Mouse (Mus musculus): ENCODE results near the gene Ptbp1. TPM values are rescaled to one million over a fixed set of nuclear protein-coding genes. Genes with fewer than 3 reads are reported as not detected.

Ptbp1 gene
- polyA plus RNA-seq, 1 experiment from 2014 or later, result 217 TPM

Small RNAs within 50 kb of the gene (microRNA-seq; reads per million reads assigned to microRNA genes)
- not detected for gene Mir6910 (ENCODE audit: borderline number of aligned reads)

Other genes with a start within 250 kb of the Ptbp1 start
- gene C2cd4c, start 240.4 kb upstream of the Ptbp1 start, polyA plus RNA-seq (2015; fragmentation: Nextera tagmentation; extraction: Ambion mirVana), result not detected in 2 replicates
- gene Shc2, start 216.5 kb upstream of the Ptbp1 start, polyA plus RNA-seq (2015; fragmentation: Nextera tagmentation; extraction: Ambion mirVana), result 0.24 and 0.26 TPM in 2 replicates
- 0.10 TPM in 1 of 2 replicates, not detected in the other for gene Odf3l2, start 208.7 kb upstream of the Ptbp1 start, polyA plus RNA-seq (2015; fragmentation: Nextera tagmentation; extraction: Ambion mirVana)
- gene Madcam1, start 189.9 kb upstream of the Ptbp1 start, polyA plus RNA-seq (2015; fragmentation: Nextera tagmentation; extraction: Ambion mirVana), result 2.4 and 3.4 TPM in 2 replicates
- gene Tpgs1, start 185.1 kb upstream of the Ptbp1 start, polyA plus RNA-seq (2015; fragmentation: Nextera tagmentation; extraction: Ambion mirVana), result 56.0 and 58.2 TPM in 2 replicates
- 138 and 141 TPM in 2 replicates for gene Cdc34, start 172.2 kb upstream of the Ptbp1 start, polyA plus RNA-seq (2015; fragmentation: Nextera tagmentation; extraction: Ambion mirVana)
- 0.35 and 0.48 TPM in 2 replicates for gene Gzmm, start 165.4 kb upstream of the Ptbp1 start, polyA plus RNA-seq (2015; fragmentation: Nextera tagmentation; extraction: Ambion mirVana)
- 376 and 398 TPM in 2 replicates for gene Bsg, start 149.9 kb upstream of the Ptbp1 start, polyA plus RNA-seq (2015; fragmentation: Nextera tagmentation; extraction: Ambion mirVana)
- gene Hcn2, start 137.8 kb upstream of the Ptbp1 start, polyA plus RNA-seq (2015; fragmentation: Nextera tagmentation; extraction: Ambion mirVana), result 0.05 TPM in 1 of 2 replicates, not detected in the other
- gene Polrmt, start 107.8 kb upstream of the Ptbp1 start, polyA plus RNA-seq (2015; fragmentation: Nextera tagmentation; extraction: Ambion mirVana), result 35.2 and 39.5 TPM in 2 replicates
- 0.23 TPM in 1 of 2 replicates, not detected in the other for gene Fgf22, start 99.4 kb upstream of the Ptbp1 start, polyA plus RNA-seq (2015; fragmentation: Nextera tagmentation; extraction: Ambion mirVana)
- 74.1 and 80.0 TPM in 2 replicates for gene Rnf126, start 87.5 kb upstream of the Ptbp1 start, polyA plus RNA-seq (2015; fragmentation: Nextera tagmentation; extraction: Ambion mirVana)
- gene Fstl3, start 77.2 kb upstream of the Ptbp1 start, polyA plus RNA-seq (2015; fragmentation: Nextera tagmentation; extraction: Ambion mirVana), result 5.4 and 6.0 TPM in 2 replicates
- gene Prss57, start 63.5 kb upstream of the Ptbp1 start, polyA plus RNA-seq (2015; fragmentation: Nextera tagmentation; extraction: Ambion mirVana), result 31.6 and 32.5 TPM in 2 replicates
- 50.5 and 51.3 TPM in 2 replicates for gene Palm, start 60.9 kb upstream of the Ptbp1 start, polyA plus RNA-seq (2015; fragmentation: Nextera tagmentation; extraction: Ambion mirVana)
- 7.5 and 10.5 TPM in 2 replicates for gene Misp, start 33.4 kb upstream of the Ptbp1 start, polyA plus RNA-seq (2015; fragmentation: Nextera tagmentation; extraction: Ambion mirVana)
- gene Prtn3, start 20.0 kb downstream of the Ptbp1 start, polyA plus RNA-seq (2015; fragmentation: Nextera tagmentation; extraction: Ambion mirVana), result 1.7 TPM in 2 replicates
- 3.3 and 3.4 TPM in 2 replicates for gene Plppr3, start 20.2 kb downstream of the Ptbp1 start, polyA plus RNA-seq (2015; fragmentation: Nextera tagmentation; extraction: Ambion mirVana)
- gene Elane, start 31.8 kb downstream of the Ptbp1 start, polyA plus RNA-seq (2015; fragmentation: Nextera tagmentation; extraction: Ambion mirVana), result 0.30 and 0.74 TPM in 2 replicates
- 4.2 TPM in 1 of 2 replicates, not detected in the other for gene Cfd, start 36.4 kb downstream of the Ptbp1 start, polyA plus RNA-seq (2015; fragmentation: Nextera tagmentation; extraction: Ambion mirVana)
- gene Med16, start 54.5 kb downstream of the Ptbp1 start, polyA plus RNA-seq (2015; fragmentation: Nextera tagmentation; extraction: Ambion mirVana), result 32.6 and 39.1 TPM in 2 replicates
- gene Gm26602, start 56.4 kb downstream of the Ptbp1 start, polyA plus RNA-seq (2015; fragmentation: Nextera tagmentation; extraction: Ambion mirVana), result 5.3 and 15.5 TPM in 2 replicates
- gene Kiss1r, start 62.5 kb downstream of the Ptbp1 start, polyA plus RNA-seq (2015; fragmentation: Nextera tagmentation; extraction: Ambion mirVana), result 0.48 and 1.2 TPM in 2 replicates
- gene R3hdm4, start 66.8 kb downstream of the Ptbp1 start, polyA plus RNA-seq (2015; fragmentation: Nextera tagmentation; extraction: Ambion mirVana), result 129 and 131 TPM in 2 replicates
- 3.7 TPM in 2 replicates for gene Arid3a, start 72.6 kb downstream of the Ptbp1 start, polyA plus RNA-seq (2015; fragmentation: Nextera tagmentation; extraction: Ambion mirVana)
- 77.5 and 85.8 TPM in 2 replicates for gene Wdr18, start 105.7 kb downstream of the Ptbp1 start, polyA plus RNA-seq (2015; fragmentation: Nextera tagmentation; extraction: Ambion mirVana)
- gene Grin3b, start 116.3 kb downstream of the Ptbp1 start, polyA plus RNA-seq (2015; fragmentation: Nextera tagmentation; extraction: Ambion mirVana), result 0.09 and 0.20 TPM in 2 replicates
- gene Tmem259, start 129.9 kb downstream of the Ptbp1 start, polyA plus RNA-seq (2015; fragmentation: Nextera tagmentation; extraction: Ambion mirVana), result 19.4 and 25.8 TPM in 2 replicates
- gene Cnn2, start 134.2 kb downstream of the Ptbp1 start, polyA plus RNA-seq (2015; fragmentation: Nextera tagmentation; extraction: Ambion mirVana), result 137 and 152 TPM in 2 replicates
- 5.2 and 5.8 TPM in 2 replicates for gene Abca7, start 142.1 kb downstream of the Ptbp1 start, polyA plus RNA-seq (2015; fragmentation: Nextera tagmentation; extraction: Ambion mirVana)
- 179 and 206 TPM in 2 replicates for gene Arhgap45, start 162.2 kb downstream of the Ptbp1 start, polyA plus RNA-seq (2015; fragmentation: Nextera tagmentation; extraction: Ambion mirVana)
- gene Polr2e, start 185.4 kb downstream of the Ptbp1 start, polyA plus RNA-seq (2015; fragmentation: Nextera tagmentation; extraction: Ambion mirVana), result 153 and 158 TPM in 2 replicates
- 640 and 681 TPM in 2 replicates for gene Gpx4, start 192.7 kb downstream of the Ptbp1 start, polyA plus RNA-seq (2015; fragmentation: Nextera tagmentation; extraction: Ambion mirVana)